Mouse (Mus musculus) thymus, postnatal 10 days (tissue): ENCODE measurements at regions not wholly inside any gene's neighbourhood (a gene's known extent, or its start where the extent isn't known, plus 50 kb on each side); places are given as distances from the start of the nearest gene placed in this dataset.
"Not testable (repeated sequence)": the region's sequence is repeated elsewhere in the genome, so short reads cannot be mapped to it uniquely, and the experiment has no call there.

Experiments used
- DNase-seq, 2 experiments: peaks; one replicate each; pipeline ENCODE4 v3.0.0; 2021; ENCODE audit warnings: low spot score in 2 of 2

GRCm38 (mm10) chr6:3201507-3201906 lies 197.9 kb downstream of the Samd9l start:
- DNase-seq = not testable (repeated sequence)

- no peak for DNase-seq
Measured at GRCm38 (mm10) chr6:3201107-3201506, 198.3 kb downstream of the Samd9l start.

GRCm38 (mm10) chr6:3200586-3200985 lies 198.8 kb downstream of the Samd9l start:
- DNase-seq = peak; percentile 66 to 88

DNA sequence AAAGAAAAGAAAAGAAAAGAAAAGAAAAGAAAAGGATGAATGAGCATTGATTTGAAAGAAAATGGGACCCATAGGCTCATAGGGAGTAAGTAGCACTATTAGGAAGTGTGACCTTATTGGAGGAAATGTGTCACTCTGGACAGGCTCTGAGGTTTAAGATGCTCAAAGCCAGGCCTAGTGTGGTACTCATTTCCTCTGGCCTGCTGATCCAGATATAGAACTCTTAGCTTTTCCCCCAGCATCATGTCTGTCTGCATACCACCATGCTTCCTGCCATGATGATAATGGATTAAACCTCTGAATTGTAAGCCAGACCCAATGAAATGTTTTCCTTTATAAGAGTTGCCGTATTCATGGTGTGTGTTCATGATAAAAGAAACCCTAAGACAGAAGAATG lies 206.9 kb downstream of the Samd9l start:
- not testable (repeated sequence) for DNase-seq

DNA sequence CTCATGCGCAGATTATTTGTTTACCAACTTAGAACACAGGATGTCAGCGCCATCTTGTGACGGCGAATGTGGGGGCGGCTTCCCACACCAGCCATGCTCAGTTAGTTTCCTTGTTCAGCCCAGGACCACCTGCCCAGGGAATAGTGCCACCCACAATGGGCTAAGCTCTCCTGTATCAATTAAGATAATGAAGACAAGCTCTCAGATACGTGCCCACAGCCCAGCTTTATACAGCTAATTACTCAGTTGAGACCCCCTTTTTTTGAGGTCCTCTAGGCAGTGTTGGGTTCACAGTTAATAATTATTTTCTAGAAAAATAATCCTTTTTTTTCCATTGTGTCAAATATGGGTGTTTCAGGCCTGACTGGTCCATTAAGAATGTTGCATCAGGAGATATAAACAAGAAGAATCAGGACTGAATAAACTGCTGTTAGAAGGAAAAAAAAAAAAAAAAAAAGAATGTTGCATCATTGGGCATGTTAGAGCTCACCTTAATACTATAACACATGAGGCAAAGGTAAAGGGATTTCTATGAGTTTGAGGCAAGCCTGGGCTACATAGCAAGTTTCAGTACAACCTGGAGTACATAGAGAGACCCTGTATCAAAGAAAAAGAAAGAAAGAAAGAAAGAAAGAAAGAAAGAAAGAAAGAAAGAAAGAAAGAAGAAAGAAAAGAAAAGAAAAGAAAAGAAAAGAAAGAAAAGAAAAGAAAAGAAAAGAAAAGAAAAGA lies 207.5 kb downstream of the Samd9l start:
- DNase-seq = not testable (repeated sequence)

DNA sequence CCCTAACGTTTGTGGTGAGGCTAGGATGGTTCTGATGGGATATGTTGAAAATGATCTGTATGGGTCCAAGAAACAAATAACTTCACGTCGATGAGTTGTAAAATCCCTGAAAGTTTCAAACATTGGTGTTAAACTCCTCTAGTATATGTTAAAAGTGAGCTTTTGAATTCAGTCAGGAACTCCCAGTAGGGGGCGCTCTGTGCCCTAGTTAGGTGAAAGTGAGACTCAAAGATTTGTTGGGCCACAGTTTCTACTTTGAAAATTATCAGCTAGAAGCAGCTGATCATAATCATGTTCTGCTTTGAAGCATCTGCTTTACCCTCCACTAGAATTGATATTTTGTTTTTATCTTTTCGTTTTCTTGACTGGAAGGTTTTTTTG lies 215.6 kb downstream of the Samd9l start:
- DNase-seq = peak in 1 of 2 experiments; percentile 37

- DNase-seq = peak; percentile 11 to 21
Measured at GRCm38 (mm10) chr6:3182889-3183818, 216.2 kb downstream of the Samd9l start.

GRCm38 (mm10) chr6:3182424-3182841 lies 216.9 kb downstream of the Samd9l start:
- DNase-seq = not testable (repeated sequence)

DNA sequence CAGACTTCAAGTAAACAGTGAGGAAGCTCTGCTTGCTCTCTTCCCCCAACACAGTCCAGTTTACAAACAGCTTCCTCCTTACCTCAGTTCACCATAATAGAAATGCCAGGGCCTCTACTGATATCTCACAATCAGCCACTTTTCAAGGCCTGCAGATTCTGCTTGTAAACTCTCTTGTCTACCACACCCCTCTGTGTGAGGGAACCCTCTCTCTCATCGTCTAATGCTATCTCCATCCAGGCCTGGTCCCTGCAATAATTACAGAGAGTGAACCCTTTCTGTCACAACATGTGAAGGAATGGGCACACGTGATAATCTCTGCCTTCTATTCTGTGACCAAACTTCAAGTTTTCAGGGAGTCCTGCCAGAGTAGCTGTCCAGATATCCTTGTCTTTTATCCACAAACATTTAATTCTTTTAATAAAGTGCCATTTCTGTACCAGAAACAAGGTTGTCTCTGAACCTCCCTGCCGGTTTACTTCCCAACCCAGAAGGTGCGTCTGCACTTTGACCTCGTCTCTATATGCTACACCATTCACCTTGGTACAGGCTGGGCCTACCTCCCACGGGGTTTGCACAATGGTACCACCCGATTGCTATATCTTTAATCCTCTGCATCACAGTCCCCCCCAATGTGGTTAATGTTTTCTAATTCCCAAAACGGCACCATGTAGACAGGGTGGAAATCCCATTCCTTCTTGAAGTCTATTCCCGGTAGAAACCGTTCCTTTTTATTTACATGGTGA lies 219.6 kb downstream of the Samd9l start:
- not testable (repeated sequence) for DNase-seq

DNA sequence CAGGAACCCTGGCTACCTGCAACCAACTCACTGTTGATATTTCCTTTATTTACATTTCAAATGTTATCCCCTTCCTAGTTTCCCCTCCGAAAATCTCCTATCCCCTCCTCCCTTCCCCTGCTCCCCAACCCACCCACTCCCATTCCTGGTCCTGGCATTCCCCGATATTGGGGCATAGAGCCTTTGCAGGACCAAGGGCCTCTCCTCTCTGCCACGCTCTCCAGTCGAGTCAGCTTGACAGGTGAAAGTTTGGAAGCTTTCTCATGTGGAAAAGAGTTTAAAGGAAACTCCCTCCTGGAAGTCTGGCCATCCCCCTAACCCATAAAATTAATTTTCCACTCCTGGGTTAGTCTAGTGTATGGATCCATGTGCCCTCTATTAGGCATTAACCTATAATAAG lies 229.9 kb downstream of the Samd9l start:
- DNase-seq = not testable (repeated sequence)

GRCm38 (mm10) chr6:3166149-3166548 lies 233.2 kb downstream of the Samd9l start:
- DNase-seq = not testable (repeated sequence)

DNA sequence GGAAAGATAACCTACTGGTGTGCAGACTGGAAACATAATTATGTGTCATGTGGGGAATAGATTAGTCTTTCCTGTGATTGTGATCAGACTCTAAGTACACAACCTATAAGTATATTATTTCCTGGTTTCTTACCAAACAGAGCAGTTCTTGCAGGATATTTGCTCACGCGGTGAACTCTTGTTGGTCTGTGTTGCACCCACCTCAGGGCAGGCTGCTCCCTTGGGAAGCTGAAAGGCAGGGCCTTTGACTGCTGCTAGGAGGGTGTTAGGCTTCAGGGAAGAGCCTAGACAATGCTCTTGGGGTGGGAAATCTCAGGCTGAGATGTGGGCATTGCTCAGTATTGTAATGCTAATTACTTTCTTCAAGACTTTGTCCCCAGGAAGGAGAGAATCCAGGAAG lies 247.5 kb downstream of the Samd9l start:
- not testable (repeated sequence) for DNase-seq

- DNase-seq = peak in 1 of 2 experiments; percentile 23
Measured at GRCm38 (mm10) chr6:3137823-3138222, 261.5 kb downstream of the Samd9l start.

DNA sequence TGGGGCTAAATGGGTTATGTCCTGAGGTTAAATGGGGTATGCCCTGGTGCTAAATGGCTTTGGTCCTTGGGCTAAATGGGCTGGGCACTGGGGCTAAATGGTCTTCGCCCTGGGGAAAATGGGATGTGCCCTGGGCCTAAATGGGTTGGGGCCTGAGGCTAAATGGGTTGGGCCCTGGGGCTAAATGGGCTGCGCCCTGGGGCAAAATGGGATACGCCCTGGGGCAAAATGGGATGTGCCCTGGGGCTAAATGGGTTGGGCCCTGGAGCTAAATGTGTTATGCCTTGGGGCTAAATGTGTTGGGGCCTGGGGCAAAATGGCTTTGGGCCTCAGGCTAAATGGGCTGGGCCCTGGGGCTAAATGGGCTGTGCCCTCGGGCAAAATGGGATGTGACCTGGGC lies 265.6 kb downstream of the Samd9l start:
- not testable (repeated sequence) for DNase-seq

GRCm38 (mm10) chr6:3116296-3116695 lies 283.1 kb downstream of the Samd9l start:
- DNase-seq = not testable (repeated sequence)
